Mouse (Mus musculus) liver, postnatal 0 days (tissue): ENCODE measurements around the gene Mblac1. TPM values are rescaled to one million over a fixed set of nuclear protein-coding genes. Genes with fewer than 3 reads are reported as not detected.
A peak's percentile ranks its signal among the peaks of the same experiment; 100 is the strongest.
"Not testable (repeated sequence)": the region's sequence is repeated elsewhere in the genome, so short reads cannot be mapped to it uniquely, and the experiment has no call there.

Experiments
- ATAC-seq: fragments of 200-750 bp; cut with Nextera tagmentation; 2 replicates; pipeline ENCODE4 v1.8.0; 2017; ENCODE audit warnings: mild to moderate bottlenecking, moderate library complexity
- DNase-seq: peaks from one replicate; pipeline ENCODE4 v3.0.0-alpha.2; 2016
- H3K27ac ChIP-seq: fragments of 300-500 bp; sonication (generic); 2 replicates; pipeline ENCODE4 v1.5.1; 2014; ENCODE audit warnings: antibody characterized with exemption, moderate library complexity, mild to moderate bottlenecking, low read depth
- H3K27me3 ChIP-seq: fragments of 300-500 bp; sonication (generic); 2 replicates; pipeline ENCODE4 v1.6.1; 2014; ENCODE audit warnings: low read length, control low read depth, mixed read lengths; ENCODE audit not compliant: insufficient read depth
- H3K36me3 ChIP-seq: fragments of 300-500 bp; sonication (generic); replicated peaks from 2 replicates; pipeline ENCODE4 v1.6.1; 2014; ENCODE audit warnings: mild to moderate bottlenecking, control low read depth, low read length, moderate library complexity, mixed read lengths; ENCODE audit not compliant: insufficient read depth
- H3K4me1 ChIP-seq: fragments of 300-500 bp; sonication (generic); 2 replicates; pipeline ENCODE4 v1.6.1; 2014; ENCODE audit warnings: antibody characterized with exemption, mild to moderate bottlenecking, control low read depth; ENCODE audit not compliant: insufficient read depth
- H3K4me2 ChIP-seq: fragments of 300-500 bp; sonication (generic); 2 replicates; pipeline ENCODE4 v1.6.1; 2014; ENCODE audit warnings: low read depth, mild to moderate bottlenecking, low read length, moderate library complexity, mixed read lengths
- H3K4me3 ChIP-seq: fragments of 300-500 bp; sonication (generic); 2 replicates; pipeline ENCODE4 v1.5.1; 2014; ENCODE audit warnings: low read depth, low read length
- H3K9ac ChIP-seq: fragments of 300-500 bp; sonication (generic); replicated peaks from 2 replicates; pipeline ENCODE4 v1.6.1; 2014; ENCODE audit warnings: mild to moderate bottlenecking, moderate library complexity
- H3K9me3 ChIP-seq: fragments of 300-500 bp; sonication (generic); 2 replicates; pipeline ENCODE4 v1.6.1; 2016; ENCODE audit warnings: mild to moderate bottlenecking, control low read depth, low read length, mixed read lengths
- CTCF ChIP-seq: sonication (generic); IDR thresholded peaks from 2 replicates; pipeline ENCODE4 v1.5.1; 2016; ENCODE audit warnings: antibody characterized with exemption, low read depth
- EP300 ChIP-seq: IDR thresholded peaks from 2 replicates; pipeline ENCODE4 v1.6.1; 2016; ENCODE audit warnings: antibody characterized with exemption, low read depth, mild to moderate bottlenecking
- WGBS: fragments of 180-500 bp; shearing (Covaris S2); extraction: QIAGEN DNeasy Blood & Tissue Kit; methylation state at CpG from one replicate; pipeline ENCODE4 v1.1.7; 2014; ENCODE audit not compliant: insufficient replicate concordance; 5-methylcytosine and 5-hydroxymethylcytosine counted together
- polyA plus RNA-seq: library from polyadenylated mRNA; unstranded; fragments of >200 nt; fragmentation: Nextera tagmentation; extraction: Ambion mirVana; gene quantifications from 2 replicates; pipeline ENCODE4 v1.2.1, GENCODE M21; 2015

Gene Mblac1
- polyA plus RNA-seq, 1 experiment from 2014 or later = 3.2 TPM

- no peak for DNase-seq
These were observed 13.1 kb downstream of the Mblac1 start for GRCm38 (mm10) chr5:138207253-138207652.

GRCm38 (mm10) chr5:138207873-138208272 is 13.8 kb downstream of the Mblac1 start:
- Histone ChIP-seq H3K9ac (no peak overlapping the region), H3K36me3 (no peaks in the 10 kb centered on the region), H3K4me3 (no peak overlapping the region), H3K4me1 (no peaks in the 10 kb centered on the region), H3K27me3 (no peaks in the 10 kb centered on the region), H3K9me3 (no peaks in the 10 kb centered on the region), H3K27ac (no peak overlapping the region), H3K4me2 (no peak overlapping the region)
- no peak for TF ChIP-seq CTCF
- TF ChIP-seq EP300 = no peak
- WGBS = 71% methylated on average over 4 of the region's 4 CpGs
- no peak for DNase-seq
- ATAC-seq = no peak

More at GRCm38 (mm10) chr5:138207253-138207652, 13.1 kb downstream of the Mblac1 start:
- H3K27me3 ChIP-seq = no peaks in the 10 kb centered on the region
- no peak overlapping the region for H3K4me3 ChIP-seq
- H3K9ac ChIP-seq = no peak overlapping the region
- no peaks in the 10 kb centered on the region for H3K4me1 ChIP-seq
- no peak overlapping the region for H3K27ac ChIP-seq
- no peaks in the 10 kb centered on the region for H3K36me3 ChIP-seq
- no peak overlapping the region for H3K4me2 ChIP-seq
- 68% methylated on average over 1 of the region's 1 CpGs for WGBS
- no peak for ATAC-seq
- no peaks in the 10 kb centered on the region for H3K9me3 ChIP-seq
- no peak for TF ChIP-seq CTCF
- TF ChIP-seq EP300 = no peak

GRCm38 (mm10) chr5:138216632-138217031 is 22.5 kb downstream of the Mblac1 start:
- not testable (repeated sequence) for DNase-seq, H3K36me3 ChIP-seq, H3K4me3 ChIP-seq, H3K4me2 ChIP-seq, H3K9me3 ChIP-seq, H3K4me1 ChIP-seq, ATAC-seq, H3K27ac ChIP-seq, H3K9ac ChIP-seq, H3K27me3 ChIP-seq
- 90% methylated on average over 13 of the region's 13 CpGs for WGBS

GRCm38 (mm10) chr5:138219864-138220263 is 25.8 kb downstream of the Mblac1 start:
- WGBS = 44% methylated on average over 2 of the region's 2 CpGs
- Histone ChIP-seq H3K4me2 (no peak overlapping the region), H3K36me3 (no peaks in the 10 kb centered on the region), H3K9me3 (no peaks in the 10 kb centered on the region), H3K9ac (no peak overlapping the region), H3K27ac (no peak overlapping the region), H3K27me3 (no peaks in the 10 kb centered on the region), H3K4me3 (no peak overlapping the region), H3K4me1 (no peaks in the 10 kb centered on the region)
- ATAC-seq = no peak
- TF ChIP-seq CTCF (no peak), EP300 (no peak)
- no peak for DNase-seq

- no peak for TF ChIP-seq EP300
- TF ChIP-seq CTCF = peak; percentile 90
- Histone ChIP-seq H3K36me3 (no peaks in the 10 kb centered on the region), H3K4me2 (no peak overlapping the region), H3K9me3 (no peaks in the 10 kb centered on the region), H3K27me3 (no peaks in the 10 kb centered on the region), H3K9ac (no peak overlapping the region), H3K27ac (no peak overlapping the region), H3K4me1 (peaks cover 4% of the 10 kb centered on the region; the same call in 1 of the 2 replicates), H3K4me3 (no peak overlapping the region)
- ATAC-seq (peak; percentile 57), DNase-seq (peak; percentile 87)
- WGBS = 21% methylated on average over 4 of the region's 4 CpGs
These were observed 28.0 kb downstream of the Mblac1 start for GRCm38 (mm10) chr5:138222111-138222510.

- H3K36me3 ChIP-seq = no peaks in the 10 kb centered on the region
- no peaks in the 10 kb centered on the region for H3K9me3 ChIP-seq
- DNase-seq (no peak), ATAC-seq (no peak)
- no peak overlapping the region for H3K4me3 ChIP-seq
- peaks cover 4% of the 10 kb centered on the region; the same call in 1 of the 2 replicates for H3K4me1 ChIP-seq
- H3K27me3 ChIP-seq = no peaks in the 10 kb centered on the region
- TF ChIP-seq EP300 = no peak
- H3K9ac ChIP-seq = no peak overlapping the region
- WGBS = 52% methylated on average over 3 of the region's 3 CpGs
- no peak overlapping the region for H3K27ac ChIP-seq
- no peak overlapping the region for H3K4me2 ChIP-seq
These were observed 29.2 kb downstream of the Mblac1 start for GRCm38 (mm10) chr5:138223287-138223686.

- peaks cover 4% of the 10 kb centered on the region for H3K4me1 ChIP-seq
- TF ChIP-seq CTCF (no peak), EP300 (no peak)
- 53% methylated on average over 2 of the region's 2 CpGs for WGBS
- H3K9me3 ChIP-seq = no peaks in the 10 kb centered on the region
- H3K36me3 ChIP-seq = no peaks in the 10 kb centered on the region
- no peaks in the 10 kb centered on the region for H3K27me3 ChIP-seq
- DNase-seq (no peak), ATAC-seq (no peak)
- no peak within 1 kb of the TSS for H3K9ac ChIP-seq
- H3K27ac ChIP-seq = no peak within 1 kb of the TSS
- no peak within 1 kb of the TSS for H3K4me2 ChIP-seq
- H3K4me3 ChIP-seq = no peak within 1 kb of the TSS
These were observed 31.6 kb downstream of the Mblac1 start, which contains the start of gene Nxpe5 for GRCm38 (mm10) chr5:138225700-138226099. TSS of gene Nxpe5 (plus strand) at chr5:138225898.
